Mouse (Mus musculus): ENCODE data around the gene Dlk1. TPM values are rescaled to one million over a fixed set of nuclear protein-coding genes. Genes with fewer than 3 reads are reported as not detected.

Gene Dlk1
- polyA plus RNA-seq, 1 experiment from 2014 or later = not detected

Other genes starting within 250 kb of the Dlk1 start
- not detected in 3 replicates for gene Rtl1, start 147.5 kb downstream of the Dlk1 start, polyA plus RNA-seq (2018)

All from macrophage (primary cell).